Mouse (Mus musculus): ENCODE results near the gene Mrps18c.
A peak's percentile ranks its signal among the peaks of the same experiment; 100 is the strongest.

The Mrps18c gene

GRCm38 (mm10) chr5:100828701-100829100, 30.3 kb downstream of the Mrps18c start:
- DNase-seq: no peak

- no peak for DNase-seq
Observed at GRCm38 (mm10) chr5:100832680-100833079, 34.3 kb downstream of the Mrps18c start.

GRCm38 (mm10) chr5:100833841-100834240, 35.4 kb downstream of the Mrps18c start:
- no peak for DNase-seq

GRCm38 (mm10) chr5:100835862-100836538, 37.6 kb downstream of the Mrps18c start:
- DNase-seq: no peak

- DNase-seq: no peak
Observed at GRCm38 (mm10) chr5:100837907-100838306, 39.5 kb downstream of the Mrps18c start.

- no peak for DNase-seq
Observed at GRCm38 (mm10) chr5:100844485-100844884, 46.1 kb downstream of the Mrps18c start.

- no peak for DNase-seq
Observed at GRCm38 (mm10) chr5:100845485-100845847, 47.0 kb downstream of the Mrps18c start, which contains the start of gene Gpat3. TSS of gene Gpat3 (plus strand) at chr5:100845713.

GRCm38 (mm10) chr5:100845848-100846598, 47.6 kb downstream of the Mrps18c start:
- DNase-seq: peak; percentile 60

- no peak for DNase-seq
Observed at GRCm38 (mm10) chr5:100846599-100846920, 48.1 kb downstream of the Mrps18c start.

- no peak for DNase-seq
Observed at GRCm38 (mm10) chr5:100847143-100847542, 48.7 kb downstream of the Mrps18c start.

- DNase-seq: no peak
Observed at GRCm38 (mm10) chr5:100853963-100854362, 55.5 kb downstream of the Mrps18c start.

All from right cerebral cortex, postnatal 25 days (tissue).